Mouse (Mus musculus): ENCODE results near the gene Cluap1. TPM values are rescaled to one million over a fixed set of nuclear protein-coding genes. Genes with fewer than 3 reads are reported as not detected.

The Cluap1 gene
- polyA plus RNA-seq, 1 experiment from 2014 or later = 33.3 TPM

DNA sequence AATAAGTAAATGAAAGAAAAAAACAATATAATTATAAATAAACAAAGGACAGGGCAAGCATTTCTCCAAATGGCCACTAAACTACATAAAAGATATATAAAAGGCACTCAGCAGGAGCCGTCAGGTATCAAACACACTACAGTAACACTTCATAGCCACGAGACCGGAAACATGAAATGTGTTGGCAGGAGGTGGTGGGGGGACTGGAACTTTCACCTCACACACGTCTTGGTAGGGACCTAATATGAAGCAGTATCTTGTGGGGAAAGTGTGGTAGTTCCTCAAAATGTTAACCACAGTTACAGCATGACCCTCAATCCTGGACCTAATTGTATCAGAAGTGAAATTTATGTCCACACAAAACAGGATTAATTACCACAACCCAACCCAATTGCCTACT is 73.6 kb downstream of the Cluap1 start:
- no peak overlapping the region for H3K4me2 ChIP-seq (ENCODE audit: low read length)
- ATAC-seq (replicated peaks; ENCODE audit: low FRiP score, low read depth) = no peak
- H3K27me3 ChIP-seq (ENCODE audit: insufficient read depth, low read length) = no peaks in the 10 kb centered on the region
- no peaks in the 10 kb centered on the region for H3K9me3 ChIP-seq (replicated peaks; ENCODE audit: low read length)
- no peak for TF ChIP-seq CTCF (IDR thresholded peaks at IDR 0.05; ENCODE audit: low read depth)
- no peak for DNase-seq (ENCODE audit: low spot score)
- WGBS = 86% methylated on average over 4 of the region's 4 CpGs
- no peak overlapping the region for H3K27ac ChIP-seq
- peaks cover 75% of the 10 kb centered on the region for H3K36me3 ChIP-seq (ENCODE audit: insufficient read depth, low read length)
- H3K4me3 ChIP-seq (replicated peaks; ENCODE audit: low read depth, low read length) = no peak overlapping the region
- H3K9ac ChIP-seq (ENCODE audit: low read depth, low read length) = no peak overlapping the region
- H3K4me1 ChIP-seq (replicated peaks; ENCODE audit: insufficient read depth, low read length) = no peaks in the 10 kb centered on the region; the same call in 1 of the 2 replicates

DNA sequence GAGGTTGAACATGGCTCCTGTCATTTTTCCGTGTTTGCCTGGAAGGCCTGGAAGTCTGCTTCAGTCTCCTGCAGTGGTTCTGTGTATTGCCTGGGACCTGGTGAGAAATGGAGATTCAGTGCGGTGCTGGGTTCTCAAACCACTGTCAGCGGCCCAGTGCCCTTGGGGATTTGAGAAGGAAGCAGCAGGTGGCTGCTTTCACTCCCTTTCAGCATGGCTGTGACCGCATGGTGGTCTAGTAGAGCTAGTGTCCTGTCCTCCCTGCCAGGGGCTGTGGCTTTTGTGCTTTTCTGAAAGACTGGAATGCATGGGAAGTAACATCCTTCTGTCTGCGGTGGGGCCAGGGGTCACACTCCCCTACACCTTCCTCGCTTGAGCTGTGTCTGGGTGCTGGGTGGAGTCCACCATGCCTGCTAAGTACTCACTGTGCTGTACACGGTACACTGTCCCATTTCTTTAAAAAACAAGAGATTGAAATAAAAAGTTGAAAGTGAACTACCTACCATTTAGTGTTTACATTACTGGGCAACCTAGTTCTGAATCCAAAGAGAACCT is 74.6 kb downstream of the Cluap1 start:
- ATAC-seq (replicated peaks; ENCODE audit: low FRiP score, low read depth) = no peak
- H3K27me3 ChIP-seq (ENCODE audit: insufficient read depth, low read length) = no peaks in the 10 kb centered on the region

DNA sequence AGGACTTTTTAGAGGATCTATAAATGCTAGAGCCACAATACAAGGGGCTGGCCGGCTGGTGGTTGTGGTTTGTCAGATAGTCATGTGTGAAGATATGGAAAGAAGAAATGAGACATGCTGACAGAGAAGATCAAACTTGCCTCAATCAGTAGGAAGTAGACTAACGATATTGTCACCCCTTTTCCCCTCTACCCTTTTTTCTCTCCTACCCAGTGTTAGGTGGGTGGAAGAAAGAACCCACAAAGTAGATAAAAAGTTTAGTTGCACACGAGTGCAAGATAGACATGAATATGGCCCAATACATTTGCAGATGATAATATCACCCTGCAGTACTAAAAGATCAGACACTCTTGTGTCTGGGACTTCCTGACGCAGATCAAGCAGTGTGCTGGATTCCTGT is 79.8 kb downstream of the Cluap1 start:
- ATAC-seq (replicated peaks; ENCODE audit: low FRiP score, low read depth) (no peak), DNase-seq (ENCODE audit: low spot score) (no peak)
- Histone ChIP-seq H3K4me1 (replicated peaks; ENCODE audit: insufficient read depth, low read length) (no peaks in the 10 kb centered on the region), H3K9me3 (replicated peaks; ENCODE audit: low read length) (no peaks in the 10 kb centered on the region), H3K4me2 (ENCODE audit: low read length) (no peak overlapping the region), H3K27me3 (ENCODE audit: insufficient read depth, low read length) (no peaks in the 10 kb centered on the region), H3K4me3 (replicated peaks; ENCODE audit: low read depth, low read length) (no peak overlapping the region), H3K27ac (no peak overlapping the region), H3K36me3 (ENCODE audit: insufficient read depth, low read length) (peaks cover 89% of the 10 kb centered on the region), H3K9ac (ENCODE audit: low read depth, low read length) (no peak overlapping the region)
- 88% methylated on average over 4 of the region's 4 CpGs for WGBS
- no peak for TF ChIP-seq CTCF (IDR thresholded peaks at IDR 0.05; ENCODE audit: low read depth)

More for the DNA sequence above, 74.6 kb downstream of the Cluap1 start:
- 70% methylated on average over 7 of the region's 7 CpGs for WGBS
- Histone ChIP-seq H3K9me3 (replicated peaks; ENCODE audit: low read length) (no peaks in the 10 kb centered on the region), H3K27ac (no peak overlapping the region), H3K4me2 (ENCODE audit: low read length) (no peak overlapping the region), H3K36me3 (ENCODE audit: insufficient read depth, low read length) (peaks cover 80% of the 10 kb centered on the region), H3K9ac (ENCODE audit: low read depth, low read length) (no peak overlapping the region), H3K4me3 (replicated peaks; ENCODE audit: low read depth, low read length) (no peak overlapping the region), H3K4me1 (replicated peaks; ENCODE audit: insufficient read depth, low read length) (no peaks in the 10 kb centered on the region)
- no peak for TF ChIP-seq CTCF (IDR thresholded peaks at IDR 0.05; ENCODE audit: low read depth)
- DNase-seq (ENCODE audit: low spot score) = no peak

Small RNA genes lying within 50 kb of the gene (microRNA-seq; reads per million reads assigned to microRNA genes)
- gene Gm23493 = not detected

Other genes starting within 250 kb of the Cluap1 start
- not detected in 2 replicates for gene Mefv, start 190.7 kb upstream of the Cluap1 start, polyA plus RNA-seq (2015; fragmentation: Nextera tagmentation; extraction: Ambion mirVana)
- gene Zfp263, start 164.7 kb upstream of the Cluap1 start, polyA plus RNA-seq (2015; fragmentation: Nextera tagmentation; extraction: Ambion mirVana) = 29.6 and 32.2 TPM in 2 replicates
- gene Olfr15, start 77.9 kb upstream of the Cluap1 start, polyA plus RNA-seq (2015; fragmentation: Nextera tagmentation; extraction: Ambion mirVana) = not detected in 2 replicates
- 0.92 and 1.2 TPM in 2 replicates for gene Zfp174, start 61.5 kb upstream of the Cluap1 start, polyA plus RNA-seq (2015; fragmentation: Nextera tagmentation; extraction: Ambion mirVana)
- 40.9 and 45.1 TPM in 2 replicates for gene Naa60, start 36.4 kb upstream of the Cluap1 start, polyA plus RNA-seq (2015; fragmentation: Nextera tagmentation; extraction: Ambion mirVana)
- 3.3 and 4.2 TPM in 2 replicates for gene Zfp597, start 24.2 kb upstream of the Cluap1 start, polyA plus RNA-seq (2015; fragmentation: Nextera tagmentation; extraction: Ambion mirVana)
- 2.6 and 2.9 TPM in 2 replicates for gene Gm20695, start 24.2 kb upstream of the Cluap1 start, polyA plus RNA-seq (2015; fragmentation: Nextera tagmentation; extraction: Ambion mirVana)
- gene 1700037C18Rik, start 112 bp upstream of the Cluap1 start, polyA plus RNA-seq (2015; fragmentation: Nextera tagmentation; extraction: Ambion mirVana) = 11.0 and 11.4 TPM in 2 replicates
- gene Nlrc3, start 67.8 kb downstream of the Cluap1 start, polyA plus RNA-seq (2015; fragmentation: Nextera tagmentation; extraction: Ambion mirVana) = 1.1 and 1.3 TPM in 2 replicates
- 11.9 and 13.4 TPM in 2 replicates for gene Slx4, start 95.0 kb downstream of the Cluap1 start, polyA plus RNA-seq (2015; fragmentation: Nextera tagmentation; extraction: Ambion mirVana)
- 6.8 and 7.8 TPM in 2 replicates for gene Dnase1, start 128.1 kb downstream of the Cluap1 start, polyA plus RNA-seq (2015; fragmentation: Nextera tagmentation; extraction: Ambion mirVana)
- 89.9 and 94.6 TPM in 2 replicates for gene Trap1, start 169.0 kb downstream of the Cluap1 start, polyA plus RNA-seq (2015; fragmentation: Nextera tagmentation; extraction: Ambion mirVana)